Mouse (Mus musculus) small intestine, adult 2 months (tissue): ENCODE measurements around the gene Atp6ap2.

Experiments
- CTCF ChIP-seq: fragments of 200-500 bp; IDR thresholded peaks from 2 replicates; pipeline ENCODE4 v1.5.1; 2012; ENCODE audit warnings: low read depth, mild to moderate bottlenecking, control low read depth, inconsistent platforms, low read length, moderate library complexity, mixed read lengths; ENCODE audit not compliant: insufficient replicate concordance, insufficient read length; ENCODE audit errors: extremely low read depth
- POLR2A ChIP-seq: fragments of 200-500 bp; IDR thresholded peaks from 2 replicates; pipeline ENCODE4 v1.6.1; 2012; ENCODE audit warnings: low read depth, mild to moderate bottlenecking, control low read depth, inconsistent platforms, low read length, moderate library complexity

GRCm38 (mm10) chrX:12644976-12645375 lies 57.4 kb downstream of the Atp6ap2 start:
- no peak for TF ChIP-seq POLR2A
- TF ChIP-seq CTCF = no peak
